Mouse (Mus musculus) ES-E14 (cell line): ENCODE results near the gene Ptdss2. TPM values are rescaled to one million over a fixed set of nuclear protein-coding genes. Genes with fewer than 3 reads are reported as not detected.

Experiments
- DNase-seq: peaks from one replicate; pipeline ENCODE4 v3.0.0-alpha.2; 2013; ENCODE audit warnings: low read depth, low spot score
- H3K27ac ChIP-seq: 2 replicates; pipeline ENCODE4 v1.5.1; 2012; ENCODE audit warnings: low read depth, mild to moderate bottlenecking, low read length, moderate library complexity, mixed read lengths; ENCODE audit not compliant: poor library complexity, insufficient read depth, severe bottlenecking
- H3K36me3 ChIP-seq: 2 replicates; pipeline ENCODE4 v1.6.1; 2012; ENCODE audit warnings: mild to moderate bottlenecking, low read length, moderate library complexity, mixed read lengths; ENCODE audit not compliant: control insufficient read depth, poor library complexity, insufficient read depth, severe bottlenecking
- H3K4me1 ChIP-seq, 2 experiments: fragments of 150-350 bp in 1 of 2; sonication (generic) in 1 of 2; 2 replicates each; pipeline ENCODE4 v1.6.1; 2012; ENCODE audit warnings: low read length in 2 of 2, mild to moderate bottlenecking in 1 of 2, mixed read lengths in 1 of 2; ENCODE audit not compliant: control insufficient read depth in 2 of 2, insufficient read depth in 2 of 2, poor library complexity in 1 of 2
- H3K4me3 ChIP-seq, 2 experiments: fragments of 150-350 bp in 1 of 2; sonication (generic) in 1 of 2; 2 replicates each; pipeline ENCODE4 v1.5.1; 2012; ENCODE audit warnings: low read length in 2 of 2, low read depth in 1 of 2, mild to moderate bottlenecking in 1 of 2, mixed read lengths in 1 of 2; ENCODE audit not compliant: insufficient read depth in 1 of 2, poor library complexity in 1 of 2, severe bottlenecking in 1 of 2
- H3K9ac ChIP-seq: 2 replicates; pipeline ENCODE4 v1.6.1; 2012; ENCODE audit warnings: low read depth, mild to moderate bottlenecking, low read length, mixed read lengths; ENCODE audit not compliant: poor library complexity, insufficient read depth, severe bottlenecking
- H3K9me3 ChIP-seq: fragments of 150-350 bp; sonication (generic); 2 replicates; pipeline ENCODE4 v1.6.1; 2012; ENCODE audit warnings: low read depth, mild to moderate bottlenecking, low read length; ENCODE audit not compliant: control insufficient read depth, insufficient read depth
- CHD2 ChIP-seq: IDR thresholded peaks from 2 replicates; pipeline ENCODE4 v1.6.1; 2014; ENCODE audit warnings: mild to moderate bottlenecking, low read depth, low read length, inconsistent platforms
- HCFC1 ChIP-seq: IDR thresholded peaks from 2 replicates; pipeline ENCODE4 v1.6.1; 2012; ENCODE audit warnings: low read length, inconsistent platforms, borderline replicate concordance; ENCODE audit not compliant: insufficient read depth
- MAFK ChIP-seq: IDR thresholded peaks from 2 replicates; pipeline ENCODE4 v1.6.1; 2014; ENCODE audit warnings: mild to moderate bottlenecking, low read depth, low read length, inconsistent platforms; ENCODE audit not compliant: insufficient read depth
- ZC3H11A ChIP-seq: IDR thresholded peaks from 2 replicates; pipeline ENCODE4 v1.6.1; 2012; ENCODE audit warnings: low read depth, mild to moderate bottlenecking, inconsistent platforms, low read length, borderline replicate concordance
- ZNF384 ChIP-seq: IDR thresholded peaks from 2 replicates; pipeline ENCODE4 v1.6.1; 2012; ENCODE audit warnings: low read depth, low read length, inconsistent platforms
- in situ Hi-C, 2 experiments: fragments of 600-800 bp; cut with MboI; formaldehyde crosslinking; loops; one replicate each; pipeline ENCODE4 v1.15.1; 2025; ENCODE audit warnings: low sequenced_read_pairs in 2 of 2, inconsistent platforms in 1 of 2; ENCODE audit not compliant: unreplicated experiment in 2 of 2
- total RNA-seq: library from RNA; depleted of rRNA; stranded (reverse); fragments of 300-350 nt; gene quantifications from 2 replicates; pipeline ENCODE4 v1.2.3, GENCODE M21; 2012

Gene Ptdss2
- total RNA-seq, 1 experiment, result 65.1 TPM

DNA sequence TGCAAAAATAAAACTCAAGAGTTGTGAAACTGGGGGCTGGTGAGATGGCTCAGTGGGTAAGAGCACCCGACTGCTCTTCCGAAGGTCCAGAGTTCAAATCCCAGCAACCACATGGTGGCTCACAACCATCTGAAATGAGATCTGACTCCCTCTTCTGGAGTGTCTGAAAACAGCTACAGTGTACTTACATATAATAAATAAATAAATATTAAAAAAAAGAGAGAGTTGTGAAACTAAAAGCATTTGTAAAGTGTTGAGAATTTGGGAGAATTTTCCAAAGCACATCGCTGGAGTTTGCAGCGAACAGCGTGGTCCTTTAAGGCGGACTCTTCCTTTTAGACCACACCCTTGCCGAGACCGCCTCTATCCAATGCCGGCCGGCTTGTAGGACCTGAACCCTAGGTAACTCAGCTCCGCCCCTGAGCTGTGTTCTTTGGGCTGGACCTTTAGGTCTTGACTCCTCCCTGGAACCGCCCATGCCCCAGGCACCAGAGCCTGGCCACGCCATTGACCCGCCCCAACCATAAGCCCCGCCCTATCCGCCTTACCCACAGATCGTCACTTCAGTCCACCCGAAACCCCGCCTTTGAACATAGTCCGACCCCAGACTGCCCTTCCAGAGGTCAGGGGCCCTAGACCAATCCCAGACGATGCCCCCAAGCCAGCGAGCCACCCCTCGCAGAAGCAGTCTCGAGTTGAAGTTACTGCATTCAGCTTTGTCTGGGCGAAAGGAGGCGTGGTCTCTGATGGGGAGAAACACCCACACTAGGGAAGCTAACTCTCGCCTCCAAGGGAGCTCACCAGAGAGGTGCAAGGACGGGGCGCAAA lies 721 bp downstream of the Ptdss2 start:
- peak overlapping the region; percentile 70 for H3K27ac ChIP-seq
- DNase-seq, result peak; percentile 100
- H3K4me3 ChIP-seq, result peak overlapping the region; percentile 69 to 78
- H3K9ac ChIP-seq, result peak overlapping the region; percentile 79
- no peaks in the 10 kb centered on the region for H3K9me3 ChIP-seq
- H3K4me1 ChIP-seq, result peaks cover 2 to 13% of the 10 kb centered on the region in 2 experiments; a peak in 3 of 4 replicates
- TF ChIP-seq MAFK, result no peak
- no peak for TF ChIP-seq ZC3H11A
- TF ChIP-seq CHD2, result no peak
- in situ Hi-C loops, result no loop called here
- no peaks in the 10 kb centered on the region for H3K36me3 ChIP-seq

GRCm38 (mm10) chr7:141123517-141123856 lies 1.3 kb downstream of the Ptdss2 start:
- H3K9me3 ChIP-seq, result no peaks in the 10 kb centered on the region
- H3K36me3 ChIP-seq, result no peaks in the 10 kb centered on the region
- peak overlapping the region; percentile 70 for H3K27ac ChIP-seq
- in situ Hi-C loops, result no loop called here
- no peak for DNase-seq
- H3K4me1 ChIP-seq, result peaks cover 2 to 8% of the 10 kb centered on the region in 2 experiments; a peak in 3 of 4 replicates
- H3K4me3 ChIP-seq, result peak overlapping the region; percentile 69 to 78
- H3K9ac ChIP-seq, result peak overlapping the region; percentile 79
- TF ChIP-seq ZNF384 (no peak), HCFC1 (no peak), MAFK (no peak), CHD2 (no peak), ZC3H11A (no peak)

- peak overlapping the region; percentile 79 to 90 for H3K4me3 ChIP-seq
- H3K36me3 ChIP-seq, result peaks cover 16% of the 10 kb centered on the region
- no peaks in the 10 kb centered on the region for H3K9me3 ChIP-seq
- H3K27ac ChIP-seq, result no peak overlapping the region
- in situ Hi-C loops, result no loop called here
- H3K9ac ChIP-seq, result peak overlapping the region; percentile 90
- DNase-seq, result peak; percentile 88
- TF ChIP-seq CHD2 (no peak), ZNF384 (0 out of 2 replicates have a peak, but pooled peaks have one; percentile 51), ZC3H11A (no peak), MAFK (no peak), HCFC1 (peak; percentile 78)
- H3K4me1 ChIP-seq, result peaks cover 4 to 11% of the 10 kb centered on the region in 2 experiments; a peak in 3 of 4 replicates
These were observed 9.0 kb downstream of the Ptdss2 start for GRCm38 (mm10) chr7:141131024-141131820.

DNA sequence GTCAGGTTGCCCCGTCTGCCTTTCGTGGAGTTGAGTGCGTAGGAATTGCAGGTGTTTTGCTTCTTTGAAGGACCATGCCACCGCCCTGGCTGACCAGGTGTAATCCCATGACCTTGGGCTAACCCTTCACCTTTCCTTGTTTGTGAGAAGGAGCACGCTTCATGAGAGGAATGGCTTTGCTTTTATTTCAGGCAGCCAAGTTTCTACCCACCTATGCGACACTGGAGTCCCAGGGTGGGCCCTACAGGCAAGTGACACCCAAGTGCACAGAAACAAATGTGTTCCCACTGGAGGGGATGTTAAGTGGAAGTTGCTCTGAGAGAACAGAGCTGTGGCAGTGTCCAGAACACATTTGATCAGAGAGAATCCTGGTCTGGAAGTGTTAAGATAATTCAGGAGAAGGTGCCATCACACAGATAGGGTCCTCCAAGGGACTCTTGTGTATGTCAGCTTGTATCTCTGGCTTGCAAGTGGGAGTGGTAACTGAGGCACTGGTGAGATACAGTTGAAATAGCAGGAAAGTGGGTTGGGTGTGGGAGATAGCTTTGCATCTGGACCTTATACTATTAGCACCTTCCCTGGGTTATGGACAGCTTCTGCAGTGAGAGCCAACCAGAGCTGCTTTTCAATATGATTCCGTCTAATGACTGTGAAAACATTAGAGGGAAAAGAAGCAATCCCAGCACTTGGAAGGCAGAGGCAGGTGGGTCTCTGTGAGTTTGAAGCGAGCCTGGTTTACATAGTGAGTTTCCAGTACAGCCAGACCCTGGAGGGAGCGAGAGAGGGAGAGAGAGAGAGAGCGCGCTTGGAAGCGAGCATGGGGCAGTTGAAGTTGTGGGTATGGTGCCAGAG lies 9.9 kb downstream of the Ptdss2 start:
- Histone ChIP-seq H3K27ac (no peak overlapping the region), H3K36me3 (peaks cover 24% of the 10 kb centered on the region)

More for the DNA sequence above, 9.9 kb downstream of the Ptdss2 start:
- in situ Hi-C loops, result no loop called here
- Histone ChIP-seq H3K4me1 (peaks cover 4 to 11% of the 10 kb centered on the region in 2 experiments; a peak in 3 of 4 replicates), H3K9ac (peak overlapping the region; percentile 90), H3K4me3 (peak overlapping the region; percentile 79 to 90), H3K9me3 (no peaks in the 10 kb centered on the region)
- no peak for DNase-seq
- TF ChIP-seq MAFK (no peak), CHD2 (no peak), HCFC1 (no peak), ZC3H11A (no peak), ZNF384 (no peak)
